Mouse (Mus musculus) E14TG2a.4 (cell line): ENCODE measurements around the gene Ckap4.

ENCODE experiments used
- CTCF ChIP-seq: conservative IDR thresholded peaks from 2 replicates; pipeline ENCODE4 v1.5.1; 2014; ENCODE audit warnings: low read length
- NANOG ChIP-seq: IDR thresholded peaks from 2 replicates; pipeline ENCODE4 v1.6.1; 2014; ENCODE audit warnings: borderline replicate concordance, low read length, mixed read lengths
- POU5F1 ChIP-seq: IDR thresholded peaks from 2 replicates; pipeline ENCODE4 v1.6.1; 2014; ENCODE audit warnings: low read length, borderline replicate concordance

DNA sequence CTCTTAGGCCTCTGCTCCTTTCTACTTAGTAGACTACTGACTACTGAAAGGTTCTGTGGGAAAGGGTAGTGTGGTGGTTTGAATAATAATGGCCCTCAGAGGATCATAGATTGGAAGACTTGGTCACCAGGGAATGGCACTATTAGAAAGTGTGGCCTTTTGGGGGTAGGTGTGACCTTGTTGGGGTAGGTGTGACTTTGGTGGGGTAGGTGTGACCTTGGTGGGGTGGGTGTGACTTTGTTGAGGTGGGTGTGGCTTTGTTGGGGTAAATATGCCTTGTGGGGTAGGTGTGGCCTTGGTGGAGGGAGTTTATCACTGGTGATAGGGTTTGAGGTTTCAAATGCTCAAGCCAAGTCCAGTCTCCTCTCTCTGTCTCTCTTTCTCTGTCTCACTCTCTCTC lies 21.1 kb downstream of the Ckap4 start:
- TF ChIP-seq CTCF (no peak), NANOG (no peak), POU5F1 (no peak)
